Mouse (Mus musculus) bone marrow, adult 2 months (tissue): ENCODE results near the gene Steap3.

ENCODE experiments used
- CTCF ChIP-seq: fragments of 200-500 bp; IDR thresholded peaks from 2 replicates; pipeline ENCODE4 v1.5.1; 2011; ENCODE audit warnings: low read length, control low read depth; ENCODE audit not compliant: control insufficient read depth, insufficient read depth
- POLR2A ChIP-seq: fragments of 200-500 bp; IDR thresholded peaks from 2 replicates; pipeline ENCODE4 v1.6.1; 2011; ENCODE audit warnings: low read depth, mild to moderate bottlenecking, control low read depth, low read length, borderline replicate concordance; ENCODE audit not compliant: control insufficient read depth

- TF ChIP-seq CTCF (no peak), POLR2A (no peak)
Observed at GRCm38 (mm10) chr1:120177141-120177540, 95.4 kb downstream of the Steap3 start.
